Mouse (Mus musculus): ENCODE measurements around the gene Cish. TPM values are rescaled to one million over a fixed set of nuclear protein-coding genes. Genes with fewer than 3 reads are reported as not detected.
A peak's percentile ranks its signal among the peaks of the same experiment; 100 is the strongest.

The Cish gene
- polyA plus RNA-seq, 2 experiments = 2.8 to 6.0 TPM

DNA sequence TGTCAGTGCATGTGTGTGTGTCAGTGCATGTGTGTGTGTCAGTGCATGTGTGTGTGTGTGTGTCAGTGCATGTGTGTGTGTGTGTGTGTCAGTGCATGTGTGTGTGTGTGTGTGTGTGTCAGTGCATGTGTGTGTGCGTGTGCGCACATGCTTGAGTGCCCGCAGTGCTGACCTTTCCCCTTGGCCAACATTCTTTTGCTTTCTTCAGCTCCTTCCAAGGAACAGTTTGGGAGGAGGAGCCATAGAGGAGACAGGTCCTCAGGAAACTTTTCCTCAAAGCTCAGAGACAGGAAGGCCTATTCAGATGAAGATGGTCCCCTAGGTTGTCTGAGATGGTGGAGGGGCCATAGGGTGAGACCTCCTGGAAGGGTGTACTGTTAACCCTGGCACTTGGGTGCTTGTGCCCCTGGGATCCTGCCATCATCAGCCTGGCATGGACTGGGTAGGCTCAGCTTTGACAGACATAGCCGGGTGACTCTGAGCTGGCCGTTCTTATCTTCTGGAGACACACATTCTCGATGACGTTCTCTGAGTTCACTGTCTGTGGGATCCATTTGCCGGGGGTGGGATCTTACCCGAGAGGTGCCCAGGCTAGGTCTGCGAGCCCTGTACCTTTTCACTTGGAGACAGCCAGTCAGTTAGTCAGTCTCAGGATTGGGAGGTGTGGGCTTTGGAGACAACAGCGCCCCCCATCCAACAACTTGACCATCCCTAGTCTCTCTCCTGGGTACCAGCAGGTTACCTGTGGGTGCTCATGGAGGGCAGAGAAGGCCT is 11.5 kb downstream of the Cish start:
- H3K4me3 ChIP-seq (ENCODE audit: insufficient read depth in 1 of 2, low read depth in 2 of 2, low read length in 2 of 2) = no peak overlapping the region
- H3K4me1 ChIP-seq (replicated peaks; ENCODE audit: control insufficient read depth in 2 of 2, insufficient read depth in 2 of 2, low read length in 1 of 2) = peaks cover 27 to 61% of the 10 kb centered on the region in 2 experiments
- DNase-seq (ENCODE audit: low read depth in 3 of 3, low spot score in 3 of 3) = peak in 2 of 3 experiments; percentile 46 to 73
- peak; percentile 87 for ATAC-seq (ENCODE audit: insufficient read depth)
- H3K9me3 ChIP-seq (ENCODE audit: control insufficient read depth, low read length) = no peaks in the 10 kb centered on the region
- H3K36me3 ChIP-seq (replicated peaks; ENCODE audit: control insufficient read depth, insufficient read depth, low read depth) = peaks cover under 1% of the 10 kb centered on the region
- no peak for TF ChIP-seq CTCF (IDR thresholded peaks at IDR 0.05; ENCODE audit: low read depth)
- TF ChIP-seq EP300 (IDR thresholded peaks at IDR 0.05; ENCODE audit: low read depth) = peak; percentile 33; the same call in 1 of the 2 replicates
- H3K27ac ChIP-seq = peak overlapping the region; percentile 46
- WGBS (ENCODE audit: insufficient replicate concordance) = 31% methylated on average over 11 of the region's 11 CpGs
- no peaks in the 10 kb centered on the region for H3K27me3 ChIP-seq (ENCODE audit: control insufficient read depth, insufficient read depth, low read length)
- peak overlapping the region; percentile 40 for H3K4me2 ChIP-seq (ENCODE audit: low read depth)
- peak overlapping the region; percentile 21 for H3K9ac ChIP-seq (replicated peaks)

DNA sequence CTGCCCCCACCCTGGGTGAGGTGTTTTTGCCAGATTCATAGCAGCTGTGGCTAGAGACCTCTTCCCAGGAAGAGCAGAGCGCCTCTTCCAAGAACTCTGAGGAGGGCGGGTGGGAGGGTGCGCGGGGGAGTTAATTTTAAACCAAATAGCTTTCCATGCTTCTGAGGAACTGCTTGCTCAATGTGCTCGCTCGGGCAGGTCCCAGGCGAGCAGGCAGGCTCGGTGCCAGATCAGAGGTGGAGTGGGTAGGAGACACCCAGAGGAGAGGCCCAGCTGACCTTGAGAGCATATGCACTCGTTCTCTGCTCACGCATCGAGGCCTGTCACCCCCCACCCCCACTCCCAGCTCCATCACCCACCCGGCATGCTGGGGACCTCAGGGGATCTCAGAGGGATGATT is 12.1 kb downstream of the Cish start:
- peaks cover 31 to 62% of the 10 kb centered on the region in 2 experiments for H3K4me1 ChIP-seq (replicated peaks; ENCODE audit: control insufficient read depth in 2 of 2, insufficient read depth in 2 of 2, low read length in 1 of 2)
- peak overlapping the region; percentile 40 for H3K4me2 ChIP-seq (ENCODE audit: low read depth)
- H3K27ac ChIP-seq = peak overlapping the region; percentile 5; the same call in 1 of the 2 replicates
- H3K9me3 ChIP-seq (ENCODE audit: control insufficient read depth, low read length) = no peaks in the 10 kb centered on the region
- no peak overlapping the region for H3K4me3 ChIP-seq (ENCODE audit: insufficient read depth in 1 of 2, low read depth in 2 of 2, low read length in 2 of 2)
- peak; percentile 17; the same call in 1 of the 2 replicates for ATAC-seq (ENCODE audit: insufficient read depth)
- 32% methylated on average over 12 of the region's 12 CpGs for WGBS (ENCODE audit: insufficient replicate concordance)
- no peaks in the 10 kb centered on the region for H3K27me3 ChIP-seq (ENCODE audit: control insufficient read depth, insufficient read depth, low read length)
- peak overlapping the region; percentile 21; the same call in 1 of the 2 replicates for H3K9ac ChIP-seq (replicated peaks)
- H3K36me3 ChIP-seq (replicated peaks; ENCODE audit: control insufficient read depth, insufficient read depth, low read depth) = no peaks in the 10 kb centered on the region
- TF ChIP-seq CTCF (IDR thresholded peaks at IDR 0.05; ENCODE audit: low read depth) (no peak), EP300 (IDR thresholded peaks at IDR 0.05; ENCODE audit: low read depth) (no peak)
- no peak for DNase-seq (ENCODE audit: low read depth in 3 of 3, low spot score in 3 of 3)

DNA sequence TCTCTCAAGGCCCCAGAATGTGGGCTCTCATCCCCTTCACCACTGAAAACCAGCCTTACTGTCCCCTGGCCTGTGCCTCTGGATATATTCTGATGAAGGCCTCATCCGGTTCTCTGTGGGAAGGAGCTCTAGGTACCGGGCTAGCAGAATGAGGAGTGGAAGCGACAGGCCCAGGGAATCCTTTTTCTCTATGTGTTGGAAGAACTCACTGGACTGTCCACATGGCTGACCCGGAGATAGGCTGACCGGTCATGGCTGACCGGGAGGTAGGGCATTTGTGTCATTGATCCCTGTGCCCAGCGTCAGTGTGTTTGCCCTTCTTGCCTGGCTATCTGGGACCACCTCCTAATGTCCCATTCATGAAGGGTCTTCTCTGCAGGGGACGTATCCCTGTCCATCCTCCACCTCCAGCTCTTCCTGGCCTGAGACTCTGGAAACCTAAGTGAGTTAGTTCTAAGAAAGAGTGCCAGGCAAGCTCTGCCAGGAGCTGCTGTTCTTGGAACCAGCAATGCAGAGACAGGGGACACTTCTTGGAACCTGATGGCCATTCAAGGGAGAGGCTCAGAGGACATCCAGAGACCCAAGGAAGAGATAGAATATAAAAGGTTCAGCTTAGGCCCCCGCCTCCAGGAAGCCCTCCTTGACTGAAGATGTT is 12.6 kb downstream of the Cish start:
- no peaks in the 10 kb centered on the region for H3K9me3 ChIP-seq (ENCODE audit: control insufficient read depth, low read length)
- H3K36me3 ChIP-seq (replicated peaks; ENCODE audit: control insufficient read depth, insufficient read depth, low read depth) = no peaks in the 10 kb centered on the region
- no peak overlapping the region for H3K27ac ChIP-seq
- H3K9ac ChIP-seq (replicated peaks) = no peak overlapping the region
- TF ChIP-seq EP300 (IDR thresholded peaks at IDR 0.05; ENCODE audit: low read depth) = no peak
- TF ChIP-seq CTCF (IDR thresholded peaks at IDR 0.05; ENCODE audit: low read depth) = no peak
- 85% methylated on average over 9 of the region's 9 CpGs for WGBS (ENCODE audit: insufficient replicate concordance)
- DNase-seq (ENCODE audit: low read depth in 3 of 3, low spot score in 3 of 3) (no peak), ATAC-seq (ENCODE audit: insufficient read depth) (no peak)
- peaks cover 36 to 63% of the 10 kb centered on the region in 2 experiments for H3K4me1 ChIP-seq (replicated peaks; ENCODE audit: control insufficient read depth in 2 of 2, insufficient read depth in 2 of 2, low read length in 1 of 2)
- H3K4me2 ChIP-seq (ENCODE audit: low read depth) = no peak overlapping the region
- H3K27me3 ChIP-seq (ENCODE audit: control insufficient read depth, insufficient read depth, low read length) = no peaks in the 10 kb centered on the region
- no peak overlapping the region for H3K4me3 ChIP-seq (ENCODE audit: insufficient read depth in 1 of 2, low read depth in 2 of 2, low read length in 2 of 2)

DNA sequence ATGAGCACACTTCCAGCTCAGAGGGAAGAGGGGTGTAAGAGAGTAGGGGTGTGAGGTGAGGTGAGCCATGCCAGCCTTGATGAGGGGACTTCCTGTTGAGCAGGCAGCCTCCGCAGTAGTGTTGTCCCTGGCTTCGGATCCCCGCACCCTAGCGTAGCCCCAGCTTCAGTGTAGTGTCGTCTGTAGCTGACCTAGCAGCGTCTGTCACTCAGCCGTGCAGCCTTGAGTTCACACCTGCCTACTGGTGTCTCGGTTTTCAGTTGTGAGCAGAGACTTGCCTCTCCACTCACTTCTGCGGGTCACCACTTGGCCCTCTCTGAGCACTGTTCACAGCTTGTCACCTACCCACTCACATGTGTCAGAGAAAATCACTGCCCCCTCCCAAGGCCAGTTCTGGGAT is 13.3 kb downstream of the Cish start:
- Histone ChIP-seq H3K36me3 (replicated peaks; ENCODE audit: control insufficient read depth, insufficient read depth, low read depth) (no peaks in the 10 kb centered on the region), H3K4me1 (replicated peaks; ENCODE audit: control insufficient read depth in 2 of 2, insufficient read depth in 2 of 2, low read length in 1 of 2) (peaks cover 35 to 62% of the 10 kb centered on the region in 2 experiments), H3K4me2 (ENCODE audit: low read depth) (no peak overlapping the region), H3K27me3 (ENCODE audit: control insufficient read depth, insufficient read depth, low read length) (no peaks in the 10 kb centered on the region), H3K27ac (no peak overlapping the region), H3K9me3 (ENCODE audit: control insufficient read depth, low read length) (no peaks in the 10 kb centered on the region), H3K4me3 (ENCODE audit: insufficient read depth in 1 of 2, low read depth in 2 of 2, low read length in 2 of 2) (no peak overlapping the region), H3K9ac (replicated peaks) (no peak overlapping the region)
- TF ChIP-seq EP300 (IDR thresholded peaks at IDR 0.05; ENCODE audit: low read depth) = no peak
- TF ChIP-seq CTCF (IDR thresholded peaks at IDR 0.05; ENCODE audit: low read depth) = no peak
- no peak for DNase-seq (ENCODE audit: low read depth in 3 of 3, low spot score in 3 of 3)
- no peak for ATAC-seq (ENCODE audit: insufficient read depth)
- 85% methylated on average over 9 of the region's 9 CpGs for WGBS (ENCODE audit: insufficient replicate concordance)

DNA sequence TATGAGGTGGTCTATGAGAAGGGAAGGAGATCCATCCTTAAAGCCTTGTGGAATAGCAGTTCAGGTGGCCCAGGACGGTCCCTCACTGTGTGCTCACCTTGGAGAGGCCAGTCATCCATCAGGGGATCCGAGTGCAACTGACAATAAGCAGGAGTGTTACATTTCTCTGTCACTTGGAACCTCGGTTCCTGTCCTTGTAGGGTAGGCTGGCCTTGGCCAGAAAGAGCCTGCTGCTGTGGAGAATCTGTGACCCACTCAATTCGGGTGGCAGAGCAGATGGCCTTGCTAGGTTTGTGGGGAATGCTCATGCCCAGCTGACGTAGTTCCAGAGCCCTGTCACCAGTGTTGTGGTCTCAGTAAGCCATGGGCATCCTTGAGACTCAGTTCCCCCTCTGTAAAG is 13.8 kb downstream of the Cish start:
- Histone ChIP-seq H3K4me3 (ENCODE audit: insufficient read depth in 1 of 2, low read depth in 2 of 2, low read length in 2 of 2) (no peak overlapping the region), H3K4me2 (ENCODE audit: low read depth) (no peak overlapping the region), H3K36me3 (replicated peaks; ENCODE audit: control insufficient read depth, insufficient read depth, low read depth) (no peaks in the 10 kb centered on the region), H3K4me1 (replicated peaks; ENCODE audit: control insufficient read depth in 2 of 2, insufficient read depth in 2 of 2, low read length in 1 of 2) (peaks cover 31 to 58% of the 10 kb centered on the region in 2 experiments), H3K9ac (replicated peaks) (no peak overlapping the region), H3K27ac (no peak overlapping the region), H3K27me3 (ENCODE audit: control insufficient read depth, insufficient read depth, low read length) (no peaks in the 10 kb centered on the region), H3K9me3 (ENCODE audit: control insufficient read depth, low read length) (no peaks in the 10 kb centered on the region)
- ATAC-seq (ENCODE audit: insufficient read depth) (no peak), DNase-seq (ENCODE audit: low read depth in 3 of 3, low spot score in 3 of 3) (no peak)
- 63% methylated on average over 5 of the region's 5 CpGs for WGBS (ENCODE audit: insufficient replicate concordance)
- no peak for TF ChIP-seq EP300 (IDR thresholded peaks at IDR 0.05; ENCODE audit: low read depth)

Measured in liver, embryonic 14.5 days (tissue).